Mouse (Mus musculus) central nervous system, embryonic 18 days (tissue): Measurements from ENCODE around the gene Efna2. TPM values are rescaled to one million over a fixed set of nuclear protein-coding genes. Genes with fewer than 3 reads are reported as not detected.

Experiments used
- polyA plus RNA-seq: library from polyadenylated mRNA; depleted of rRNA; stranded (reverse); fragments of >200 nt; gene quantifications from 2 replicates; pipeline ENCODE4 v1.2.3, GENCODE M21; 2012; rRNA removed

The Efna2 gene
- 39.2 and 42.5 TPM in 2 replicates for polyA plus RNA-seq

GRCm38 (mm10) chr10:80179068-80180051, at the start of gene Efna2:
Gene Efna2, plus strand, starts transcription at chr10:80179482.

GRCm38 (mm10) chr10:80138553-80139438, 40.5 kb upstream of the Efna2 start, which contains the start of gene Atp5d:
Gene Atp5d, plus strand, starts transcription at chr10:80138632.

GRCm38 (mm10) chr10:80140666-80141035, 38.6 kb upstream of the Efna2 start, which contains the start of gene Cbarp:
Gene Cbarp, minus strand, starts transcription at chr10:80140835.

GRCm38 (mm10) chr10:80147719-80148601, 31.3 kb upstream of the Efna2 start, which contains the start of gene Midn:
Gene Midn, plus strand, starts transcription at chr10:80148272.

GRCm38 (mm10) chr10:80165392-80166128, 13.7 kb upstream of the Efna2 start, which contains the start of gene Cirbp:
Gene Cirbp, plus strand, starts transcription at chr10:80165985.

GRCm38 (mm10) chr10:80172527-80173292, 6.6 kb upstream of the Efna2 start, which contains the start of gene 1600002K03Rik:
Gene 1600002K03Rik, plus strand, starts transcription at chr10:80172944.

GRCm38 (mm10) chr10:80226416-80227165, 47.3 kb downstream of the Efna2 start, which contains the start of gene Mum1:
Gene Mum1, plus strand, starts transcription at chr10:80226434.

Other genes starting within 250 kb of the Efna2 start
- gene Wdr18, start 219.3 kb upstream of the Efna2 start, polyA plus RNA-seq = 67.9 and 76.6 TPM in 2 replicates
- gene Grin3b, start 208.8 kb upstream of the Efna2 start, polyA plus RNA-seq = 0.40 and 0.45 TPM in 2 replicates
- 200 and 218 TPM in 2 replicates for gene Tmem259, start 195.2 kb upstream of the Efna2 start, polyA plus RNA-seq
- gene Cnn2, start 190.9 kb upstream of the Efna2 start, polyA plus RNA-seq = 18.9 and 19.8 TPM in 2 replicates
- gene Abca7, start 183.0 kb upstream of the Efna2 start, polyA plus RNA-seq = 7.1 and 7.5 TPM in 2 replicates
- gene Arhgap45, start 162.8 kb upstream of the Efna2 start, polyA plus RNA-seq = 2.2 and 2.4 TPM in 2 replicates
- gene Polr2e, start 139.7 kb upstream of the Efna2 start, polyA plus RNA-seq = 242 and 245 TPM in 2 replicates
- gene Gpx4, start 132.3 kb upstream of the Efna2 start, polyA plus RNA-seq = 421 and 492 TPM in 2 replicates
- 23.6 and 27.5 TPM in 2 replicates for gene Sbno2, start 73.9 kb upstream of the Efna2 start, polyA plus RNA-seq
- gene Stk11, start 63.7 kb upstream of the Efna2 start, polyA plus RNA-seq = 83.3 and 90.0 TPM in 2 replicates
- 451 and 454 TPM in 2 replicates for gene Atp5d, start 40.9 kb upstream of the Efna2 start, polyA plus RNA-seq
- gene Cbarp, start 38.6 kb upstream of the Efna2 start, polyA plus RNA-seq = 161 and 178 TPM in 2 replicates
- 71.4 and 90.3 TPM in 2 replicates for gene Midn, start 31.2 kb upstream of the Efna2 start, polyA plus RNA-seq
- gene Cirbp, start 13.5 kb upstream of the Efna2 start, polyA plus RNA-seq = 393 and 405 TPM in 2 replicates
- 14.0 and 17.9 TPM in 2 replicates for gene 1600002K03Rik, start 6.5 kb upstream of the Efna2 start, polyA plus RNA-seq
- 51.1 and 52.1 TPM in 2 replicates for gene Mum1, start 47.0 kb downstream of the Efna2 start, polyA plus RNA-seq
- gene Ndufs7, start 69.6 kb downstream of the Efna2 start, polyA plus RNA-seq = 302 and 305 TPM in 2 replicates
- 18.8 and 24.7 TPM in 2 replicates for gene Gamt, start 81.5 kb downstream of the Efna2 start, polyA plus RNA-seq
- 128 and 136 TPM in 2 replicates for gene Dazap1, start 82.0 kb downstream of the Efna2 start, polyA plus RNA-seq
- gene Rps15, start 113.0 kb downstream of the Efna2 start, polyA plus RNA-seq = 2,373 and 2,399 TPM in 2 replicates
- 140 and 172 TPM in 2 replicates for gene Apc2, start 116.5 kb downstream of the Efna2 start, polyA plus RNA-seq
- gene 2310011J03Rik, start 141.1 kb downstream of the Efna2 start, polyA plus RNA-seq = 25.8 and 26.3 TPM in 2 replicates
- gene Pcsk4, start 150.0 kb downstream of the Efna2 start, polyA plus RNA-seq = 10.6 and 10.7 TPM in 2 replicates
- gene Reep6, start 150.5 kb downstream of the Efna2 start, polyA plus RNA-seq = 3.1 and 3.2 TPM in 2 replicates
- 1.2 and 2.2 TPM in 2 replicates for gene Adamtsl5, start 168.9 kb downstream of the Efna2 start, polyA plus RNA-seq
- 14.5 and 15.1 TPM in 2 replicates for gene Plk5, start 177.0 kb downstream of the Efna2 start, polyA plus RNA-seq
- 72.2 and 76.7 TPM in 2 replicates for gene Mex3d, start 208.2 kb downstream of the Efna2 start, polyA plus RNA-seq
- 199 and 209 TPM in 2 replicates for gene Mbd3, start 220.1 kb downstream of the Efna2 start, polyA plus RNA-seq
- 745 and 942 TPM in 2 replicates for gene Uqcr11, start 227.3 kb downstream of the Efna2 start, polyA plus RNA-seq